Mouse (Mus musculus) heart, adult 18-20 months (tissue): Measurements from ENCODE around the gene Btbd3. TPM values are rescaled to one million over a fixed set of nuclear protein-coding genes. Genes with fewer than 3 reads are reported as not detected.
A peak's percentile ranks its signal among the peaks of the same experiment; 100 is the strongest.

Experiments used
- DNase-seq, 2 experiments: peaks; one replicate each; pipeline ENCODE4 v3.0.0; 2021 to 2022; ENCODE audit warnings: mixed read lengths in 1 of 2
- total RNA-seq, 2 experiments: library from RNA; stranded (reverse); gene quantifications; 2 replicates each; pipeline ENCODE4 v1.2.3; 2021

The Btbd3 gene
- total RNA-seq, 2 experiments from 2014 or later = 14.6 to 15.9 TPM

DNA sequence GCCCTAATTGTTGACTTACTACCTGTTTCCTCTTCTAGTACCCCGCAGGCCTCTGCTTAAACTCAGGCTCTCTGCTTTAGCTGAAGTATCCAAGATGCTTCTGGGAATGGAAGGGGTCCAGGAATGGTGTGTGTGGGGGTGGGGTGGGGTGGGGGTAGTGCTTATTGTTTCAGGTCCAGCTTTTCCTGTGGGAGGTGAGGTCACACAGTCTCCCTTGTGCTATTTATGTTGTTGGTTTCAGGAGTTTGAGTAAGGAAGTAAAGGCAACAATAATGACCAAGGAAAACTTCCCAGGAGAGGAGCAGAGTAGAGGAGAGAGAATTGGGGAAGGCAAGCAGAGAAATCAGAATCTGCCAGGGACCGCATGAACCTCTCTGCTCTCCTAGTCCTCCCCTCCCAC lies 128.4 kb downstream of the Btbd3 start:
- DNase-seq = peak in 1 of 2 experiments; percentile 19

DNA sequence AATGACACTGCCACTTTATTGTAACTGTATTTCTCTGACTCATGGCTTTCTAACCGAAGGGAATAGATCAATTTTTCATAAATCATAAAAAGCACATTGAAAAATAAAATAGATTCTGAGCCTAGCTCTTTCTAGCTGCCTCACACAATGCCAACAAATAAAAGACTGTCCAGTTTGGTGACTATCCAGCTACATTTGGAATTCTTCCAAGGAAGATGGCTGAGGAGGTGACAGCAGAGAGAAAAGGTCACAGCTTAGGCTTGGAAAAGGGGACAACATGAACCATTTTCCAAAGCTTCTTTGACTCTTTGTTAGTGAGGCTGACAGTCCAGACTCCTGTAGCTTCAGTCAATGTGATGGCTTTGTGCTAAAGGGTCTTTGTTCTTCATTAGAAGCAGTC lies 132.2 kb downstream of the Btbd3 start:
- DNase-seq = no peak

DNA sequence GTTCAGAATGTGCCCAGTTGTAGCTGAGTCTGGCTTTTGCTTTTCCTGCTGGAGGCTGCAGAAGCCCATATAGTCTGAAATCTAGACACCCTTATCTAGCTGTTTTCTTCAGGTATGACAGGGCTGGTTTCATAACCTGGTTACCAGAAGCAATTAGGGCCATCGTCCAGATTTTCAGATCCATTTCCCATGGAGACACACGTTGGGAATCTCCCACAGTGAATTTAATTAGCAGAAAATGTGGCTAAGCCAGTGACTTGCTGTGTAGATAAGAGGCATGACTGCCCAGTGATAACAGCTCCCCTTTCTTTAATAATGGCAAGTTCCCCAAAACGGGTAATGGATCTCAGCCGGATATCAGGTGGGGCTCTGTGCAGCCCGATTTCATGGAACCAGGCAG lies 146.7 kb downstream of the Btbd3 start:
- no peak for DNase-seq

DNA sequence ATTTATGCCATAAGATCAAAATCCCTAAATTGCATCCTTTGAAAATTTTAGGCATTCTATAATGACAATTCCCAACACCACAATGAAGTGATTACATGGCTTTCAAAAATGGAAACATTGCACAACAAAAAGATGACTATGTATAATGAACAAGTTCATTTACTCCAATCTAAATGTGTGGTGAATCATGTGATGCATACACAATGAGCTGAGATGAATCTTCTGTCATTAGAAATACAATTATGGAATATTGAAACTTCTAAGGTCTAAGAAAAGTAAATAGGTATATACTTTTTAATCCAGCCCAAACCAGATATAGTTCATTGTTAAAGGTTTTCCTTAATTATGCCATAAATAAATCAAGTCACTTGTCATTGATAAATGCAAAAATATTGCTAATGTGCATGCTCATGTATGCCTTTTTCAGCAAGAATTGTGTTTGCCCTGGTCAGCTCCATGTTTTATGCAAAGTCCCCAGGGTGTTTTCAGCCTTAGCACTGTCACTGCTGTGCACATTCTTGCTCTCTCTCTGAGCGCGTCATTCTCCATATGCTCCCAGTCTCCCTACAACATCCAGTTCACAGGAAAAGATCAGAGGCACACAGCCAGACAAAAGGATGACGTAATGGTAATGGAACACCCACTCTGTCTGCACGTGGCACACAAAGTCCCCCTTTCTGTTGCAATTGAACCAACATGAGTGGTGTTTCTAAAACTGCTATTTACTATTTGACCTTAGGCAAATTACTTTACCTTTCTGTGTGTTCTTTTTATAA lies 149.6 kb downstream of the Btbd3 start:
- DNase-seq = peak; percentile 2 to 5

- DNase-seq = no peak
Measured at GRCm38 (mm10) chr2:138406703-138407102, 150.3 kb downstream of the Btbd3 start.

DNA sequence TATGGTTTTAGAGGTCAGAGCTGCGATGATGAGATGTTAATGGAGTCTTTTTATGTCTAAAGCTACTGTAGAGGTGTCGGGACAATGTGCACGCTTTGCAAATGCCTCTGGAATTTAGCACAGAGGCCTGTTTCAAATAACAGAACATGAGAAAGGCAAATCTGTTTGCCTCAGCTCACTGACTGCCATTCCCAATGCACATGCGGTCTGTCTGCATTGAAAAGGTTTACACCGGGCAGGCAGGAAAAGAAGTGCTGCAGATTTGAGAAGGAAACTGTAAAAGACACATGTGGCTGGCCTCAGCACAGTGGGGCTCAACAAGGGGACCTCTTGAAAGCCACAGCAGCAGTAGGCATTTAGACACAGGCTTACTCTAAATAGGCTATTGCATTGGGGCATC lies 156.2 kb downstream of the Btbd3 start:
- DNase-seq = no peak

DNA sequence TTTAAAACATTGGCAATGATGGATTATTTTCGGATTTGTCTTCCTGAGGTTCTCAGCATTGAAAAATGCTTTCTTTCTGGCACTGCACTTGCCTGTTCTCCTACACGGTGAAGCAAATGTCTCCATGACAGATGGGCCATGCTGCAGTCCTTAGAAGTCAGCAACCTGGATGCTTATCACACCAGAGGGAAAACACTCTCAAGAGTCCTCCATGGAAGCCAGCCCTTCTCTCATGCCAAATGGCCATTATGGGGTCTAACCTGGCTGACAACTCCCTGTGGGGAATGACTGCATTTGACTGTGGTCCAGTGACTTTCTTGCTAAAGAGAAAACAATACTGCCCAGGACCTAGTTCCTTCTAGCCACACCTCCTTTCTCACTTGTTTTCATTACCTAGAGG lies 166.0 kb downstream of the Btbd3 start:
- DNase-seq = no peak

- DNase-seq = peak; percentile 9 to 41
Measured at GRCm38 (mm10) chr2:138431991-138432390, 175.6 kb downstream of the Btbd3 start.

- DNase-seq = no peak
Measured at GRCm38 (mm10) chr2:138446466-138446865, 190.1 kb downstream of the Btbd3 start.

- DNase-seq = no peak
Measured at GRCm38 (mm10) chr2:138446943-138447342, 190.6 kb downstream of the Btbd3 start.

- DNase-seq = no peak
Measured at GRCm38 (mm10) chr2:138447681-138448080, 191.3 kb downstream of the Btbd3 start.

GRCm38 (mm10) chr2:138468046-138468572 lies 211.7 kb downstream of the Btbd3 start:
- DNase-seq = no peak

GRCm38 (mm10) chr2:138473407-138473806 lies 217.0 kb downstream of the Btbd3 start:
- no peak for DNase-seq

DNA sequence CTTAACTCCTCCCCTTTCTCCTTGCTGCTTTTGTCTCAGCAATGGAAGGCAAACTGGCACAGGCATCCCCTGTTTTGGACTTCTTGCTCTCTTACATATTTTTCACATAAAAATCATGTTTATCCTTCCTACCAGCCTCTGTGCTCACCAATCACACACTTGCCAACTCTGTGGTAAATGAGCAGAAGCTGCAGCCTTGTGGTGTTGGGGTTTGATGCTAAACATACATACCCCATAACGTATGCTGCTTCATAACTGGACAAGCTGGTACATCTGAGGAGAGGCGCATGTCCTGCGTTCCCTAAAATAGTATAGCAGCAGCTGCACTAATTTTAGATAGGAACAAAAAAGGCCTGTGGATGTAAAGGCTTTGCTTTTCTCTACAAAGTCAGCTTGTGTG lies 220.1 kb downstream of the Btbd3 start:
- DNase-seq = no peak

GRCm38 (mm10) chr2:138477278-138477677 lies 220.9 kb downstream of the Btbd3 start:
- DNase-seq = no peak

GRCm38 (mm10) chr2:138482541-138482940 lies 226.2 kb downstream of the Btbd3 start:
- no peak for DNase-seq

DNA sequence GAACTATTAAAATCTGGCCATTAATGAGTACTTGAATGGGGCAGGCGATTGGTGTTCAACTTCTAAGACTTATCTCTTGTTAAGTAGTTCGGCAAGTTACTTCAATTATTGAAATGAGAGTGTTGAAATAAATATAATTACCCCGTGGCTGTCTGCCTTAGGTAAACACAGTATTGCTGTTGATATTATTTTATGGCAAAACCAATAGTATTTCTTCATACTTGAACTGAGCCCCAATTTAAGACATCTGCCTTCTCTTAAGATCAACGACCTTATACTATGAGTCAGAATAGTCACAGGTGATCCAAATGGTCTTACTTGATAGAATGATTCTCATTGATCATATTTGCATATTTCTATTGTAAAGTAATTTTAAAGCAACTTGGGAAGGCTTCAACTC lies 228.5 kb downstream of the Btbd3 start:
- DNase-seq = no peak

DNA sequence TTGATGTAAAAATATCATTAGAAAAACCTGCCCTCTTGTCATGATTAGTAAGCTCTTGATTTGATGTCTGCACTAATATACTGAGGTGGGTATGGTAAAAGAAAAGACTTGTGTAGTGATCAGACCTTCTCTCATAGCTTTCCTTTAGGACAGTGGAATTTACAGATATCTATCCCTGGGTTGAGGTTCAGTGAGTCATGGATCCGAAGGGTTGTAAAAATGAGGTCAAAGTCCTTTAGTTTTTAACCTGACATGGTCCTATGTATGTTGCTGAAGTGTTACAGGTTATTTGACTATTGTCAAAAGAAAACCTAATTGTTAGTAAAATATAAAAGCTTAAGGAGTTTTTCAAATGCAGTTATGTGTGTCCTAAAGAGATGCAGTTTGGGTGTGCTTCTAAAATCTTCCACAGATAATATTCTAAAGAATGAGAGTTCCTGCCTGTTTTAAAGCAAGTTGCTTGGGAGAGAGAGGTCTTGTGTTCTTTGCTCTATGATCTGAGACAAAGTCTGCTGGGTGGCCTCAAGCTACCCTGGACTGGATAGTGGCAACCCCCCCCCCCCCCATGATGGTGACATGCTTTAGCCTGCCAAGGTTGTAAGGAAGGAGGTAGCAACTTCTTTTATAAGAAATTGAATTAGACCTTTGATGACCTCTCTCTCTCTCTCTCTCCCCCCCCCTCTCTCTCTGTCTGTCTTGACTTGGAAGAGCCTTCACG lies 234.5 kb downstream of the Btbd3 start:
- DNase-seq = no peak

- no peak for DNase-seq
Measured at GRCm38 (mm10) chr2:138492176-138492575, 235.8 kb downstream of the Btbd3 start.

DNA sequence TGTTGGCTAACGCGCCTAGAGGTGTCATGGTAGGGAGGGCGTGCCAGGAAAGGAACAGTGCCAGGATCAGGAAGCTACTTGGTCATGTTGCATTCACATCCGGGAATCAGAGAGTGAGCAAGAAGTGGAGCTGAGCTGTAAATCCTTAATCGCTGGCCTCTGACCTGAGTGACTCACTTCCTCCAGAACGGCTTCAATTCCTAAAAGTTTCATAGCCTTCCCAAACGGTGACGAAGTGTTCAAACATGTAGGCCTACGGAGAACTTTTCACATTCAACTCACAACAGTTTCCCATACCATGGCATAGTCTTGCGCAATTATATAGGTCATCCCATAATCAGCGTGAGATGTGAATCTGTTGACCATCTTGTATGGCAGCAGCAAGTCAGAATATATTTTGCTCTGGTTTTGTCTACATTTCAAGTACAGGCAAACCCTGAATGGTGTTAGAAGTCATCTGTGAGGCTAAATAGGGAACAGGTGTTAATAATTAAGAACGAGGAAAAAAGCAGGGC lies 247.6 kb downstream of the Btbd3 start:
- no peak for DNase-seq

DNA sequence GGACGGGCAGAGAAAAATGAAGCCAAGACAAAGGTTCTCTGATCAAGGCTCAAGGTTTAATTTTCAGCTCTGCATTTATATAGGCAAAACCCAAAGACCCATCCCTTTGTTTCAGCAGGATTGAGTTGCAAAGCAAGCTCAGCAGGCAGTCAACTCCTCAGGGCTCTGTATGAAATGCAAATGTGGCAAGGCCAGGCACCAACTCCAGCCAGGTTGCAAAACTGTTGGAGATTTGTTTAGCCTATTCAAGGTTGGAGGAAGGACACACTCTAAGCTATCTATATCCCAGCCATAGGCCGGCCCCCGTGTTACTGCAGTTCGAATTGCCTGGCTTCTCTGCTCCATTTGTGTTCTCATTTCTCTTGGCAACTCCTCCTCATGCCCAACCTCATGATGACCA lies 259.2 kb downstream of the Btbd3 start:
- no peak for DNase-seq

GRCm38 (mm10) chr2:138528461-138528860 lies 272.1 kb downstream of the Btbd3 start:
- DNase-seq = no peak
